Mouse (Mus musculus) limb, embryonic 13.5 days (tissue): ENCODE measurements at regions not wholly inside any gene's neighbourhood (a gene's known extent, or its start where the extent isn't known, plus 50 kb on each side); places are given as distances from the start of the nearest gene placed in this dataset.

Experiments
- ATAC-seq: fragments of 200-750 bp; cut with Nextera tagmentation; 2 replicates; pipeline ENCODE4 v1.8.0; 2017; ENCODE audit warnings: low read depth, moderate number of reproducible peaks, moderate TSS enrichment; ENCODE audit not compliant: low FRiP score
- H3K27ac ChIP-seq: fragments of 300-500 bp; sonication (generic); 2 replicates; pipeline ENCODE4 v1.5.1; 2015; ENCODE audit warnings: inconsistent platforms, mild to moderate bottlenecking, moderate library complexity
- H3K27me3 ChIP-seq: fragments of 300-500 bp; sonication (generic); 2 replicates; pipeline ENCODE4 v1.6.1; 2015; ENCODE audit warnings: mild to moderate bottlenecking, inconsistent platforms
- H3K36me3 ChIP-seq: fragments of 300-500 bp; sonication (generic); 2 replicates; pipeline ENCODE4 v1.6.1; 2015; ENCODE audit warnings: inconsistent platforms, mild to moderate bottlenecking, moderate library complexity
- H3K4me1 ChIP-seq: fragments of 300-500 bp; sonication (generic); 2 replicates; pipeline ENCODE4 v1.6.1; 2015; ENCODE audit warnings: inconsistent platforms
- H3K4me2 ChIP-seq: fragments of 300-500 bp; sonication (generic); replicated peaks from 2 replicates; pipeline ENCODE4 v1.6.1; 2015; ENCODE audit warnings: inconsistent platforms, mild to moderate bottlenecking, moderate library complexity
- H3K4me3 ChIP-seq: fragments of 300-500 bp; sonication (generic); 2 replicates; pipeline ENCODE4 v1.5.1; 2015; ENCODE audit warnings: moderate library complexity, mild to moderate bottlenecking, inconsistent platforms
- H3K9ac ChIP-seq: fragments of 300-500 bp; sonication (generic); 2 replicates; pipeline ENCODE4 v1.6.1; 2015; ENCODE audit warnings: mild to moderate bottlenecking, inconsistent platforms
- H3K9me3 ChIP-seq: fragments of 300-500 bp; sonication (generic); 2 replicates; pipeline ENCODE4 v1.6.1; 2016; ENCODE audit warnings: inconsistent platforms
- WGBS: fragments of 180-500 bp; shearing (Covaris S2); methylation state at CpG from one replicate; pipeline ENCODE4 v1.1.7; 2015; 5-methylcytosine and 5-hydroxymethylcytosine counted together

DNA sequence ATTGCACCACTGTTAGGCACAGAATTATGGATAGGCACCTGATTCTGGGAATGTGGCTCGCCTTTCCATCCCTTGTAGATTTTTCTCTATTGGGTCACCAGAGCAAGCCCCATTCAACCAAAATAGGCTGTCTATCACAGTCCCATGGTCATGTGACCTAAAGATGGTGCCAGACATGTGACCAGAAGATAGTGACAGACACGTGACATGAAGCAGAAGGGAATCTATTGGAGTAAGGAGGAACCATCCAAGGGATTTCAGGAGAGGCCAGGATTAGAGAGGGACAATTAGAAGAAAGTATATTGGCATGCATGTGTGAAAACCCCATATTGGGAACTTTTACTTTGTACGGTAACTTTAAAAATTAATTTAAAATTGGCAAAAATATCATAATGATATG is 159.8 kb downstream of the Gm9376 start:
- H3K9ac ChIP-seq = no peak overlapping the region
- peaks cover 29% of the 10 kb centered on the region for H3K27me3 ChIP-seq
- ATAC-seq = no peak
- H3K9me3 ChIP-seq = no peaks in the 10 kb centered on the region
- WGBS = 82% methylated on average over 3 of the region's 3 CpGs
- no peaks in the 10 kb centered on the region for H3K36me3 ChIP-seq
- peaks cover 8% of the 10 kb centered on the region for H3K4me1 ChIP-seq
- no peak overlapping the region for H3K4me3 ChIP-seq
- H3K27ac ChIP-seq = no peak overlapping the region
- H3K4me2 ChIP-seq = no peak overlapping the region

DNA sequence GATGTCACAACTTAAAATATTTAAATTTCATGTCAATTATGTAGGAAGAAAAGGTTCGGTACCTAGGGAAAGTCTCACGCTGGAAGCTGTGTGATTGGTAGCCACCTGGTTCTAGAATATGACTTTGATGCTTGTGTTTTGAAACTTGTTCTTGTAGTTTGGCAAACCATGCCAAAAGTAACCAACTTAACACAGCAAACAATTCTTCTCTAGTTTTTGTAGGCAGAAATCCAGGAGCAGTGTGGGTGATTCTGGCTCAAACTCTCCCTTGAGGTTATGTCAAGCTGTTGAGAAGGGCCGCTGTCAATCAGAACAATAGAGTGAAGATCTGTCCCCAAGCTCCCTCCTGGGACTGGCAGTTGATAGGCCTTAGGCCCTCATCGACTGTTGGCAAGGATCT is 163.5 kb downstream of the Gm9376 start:
- Histone ChIP-seq H3K4me2 (no peak overlapping the region), H3K4me1 (no peaks in the 10 kb centered on the region), H3K9ac (no peak overlapping the region), H3K36me3 (no peaks in the 10 kb centered on the region), H3K4me3 (no peak overlapping the region), H3K27ac (no peak overlapping the region), H3K9me3 (no peaks in the 10 kb centered on the region), H3K27me3 (peaks cover 38% of the 10 kb centered on the region)
- no peak for ATAC-seq
- WGBS = 93% methylated on average over 4 of the region's 4 CpGs

DNA sequence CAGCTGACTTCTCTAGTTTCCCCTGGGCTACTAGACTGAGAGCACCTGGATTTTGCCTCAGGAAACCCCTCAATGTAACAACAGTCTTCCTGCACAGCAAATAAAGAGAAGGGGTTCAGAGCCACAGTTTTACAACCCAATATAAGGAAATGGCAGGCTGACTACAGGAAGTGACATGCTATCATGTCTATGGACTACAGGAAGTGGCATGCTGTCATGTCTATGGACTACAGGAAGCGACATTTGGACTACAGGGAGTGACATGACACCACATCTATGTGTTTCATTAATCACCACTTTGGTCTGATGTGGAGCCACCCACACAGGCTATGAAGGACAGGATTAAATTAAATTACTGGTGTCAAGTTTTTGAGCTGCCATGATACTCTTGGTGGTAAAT is 164.0 kb downstream of the Gm9376 start:
- Histone ChIP-seq H3K4me1 (no peaks in the 10 kb centered on the region), H3K9ac (no peak overlapping the region), H3K4me3 (no peak overlapping the region), H3K9me3 (no peaks in the 10 kb centered on the region), H3K27me3 (peaks cover 42% of the 10 kb centered on the region), H3K27ac (no peak overlapping the region), H3K4me2 (no peak overlapping the region), H3K36me3 (no peaks in the 10 kb centered on the region)
- WGBS = 81% methylated on average over 1 of the region's 1 CpGs
- ATAC-seq = no peak

DNA sequence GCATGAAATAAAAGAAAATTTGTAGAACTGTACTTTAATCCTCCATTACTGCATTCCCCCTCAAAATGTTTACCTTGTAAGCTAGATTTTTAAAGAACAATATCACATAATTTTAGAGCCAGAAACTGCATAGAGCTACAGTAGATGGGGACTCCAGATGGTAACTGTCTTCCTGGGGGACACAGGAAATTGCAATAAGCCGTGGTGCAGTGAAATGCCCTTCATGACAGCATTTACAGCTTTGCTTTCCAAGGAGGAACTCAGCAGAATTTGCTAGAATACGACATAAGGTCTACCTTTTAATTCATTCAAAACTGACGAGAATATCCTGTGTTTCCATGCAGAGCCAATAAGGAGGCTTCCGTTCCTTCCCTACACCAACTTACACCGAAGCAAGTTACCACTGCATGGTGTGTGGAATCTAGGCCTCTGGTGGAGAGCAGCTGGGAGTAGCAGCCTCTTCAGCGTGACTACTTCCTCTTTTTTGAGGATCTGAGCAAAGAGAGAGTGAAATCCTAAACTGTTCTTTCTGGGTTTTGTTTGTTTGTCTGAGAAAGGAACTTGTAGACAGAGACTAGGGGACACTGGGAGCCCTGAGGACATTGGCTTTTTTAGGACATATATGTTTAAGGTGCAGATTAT is 164.6 kb downstream of the Gm9376 start:
- Histone ChIP-seq H3K27ac (no peak overlapping the region), H3K9me3 (no peaks in the 10 kb centered on the region), H3K4me1 (no peaks in the 10 kb centered on the region), H3K27me3 (peaks cover 40% of the 10 kb centered on the region), H3K4me2 (no peak overlapping the region), H3K36me3 (no peaks in the 10 kb centered on the region), H3K4me3 (no peak overlapping the region), H3K9ac (no peak overlapping the region)
- WGBS = 71% methylated on average over 6 of the region's 6 CpGs
- ATAC-seq = no peak
